Mouse (Mus musculus): ENCODE results near the gene Pcolce. TPM values are rescaled to one million over a fixed set of nuclear protein-coding genes. Genes with fewer than 3 reads are reported as not detected.

Pcolce gene
- polyA plus RNA-seq, 1 experiment from 2014 or later: 120 TPM

DNA sequence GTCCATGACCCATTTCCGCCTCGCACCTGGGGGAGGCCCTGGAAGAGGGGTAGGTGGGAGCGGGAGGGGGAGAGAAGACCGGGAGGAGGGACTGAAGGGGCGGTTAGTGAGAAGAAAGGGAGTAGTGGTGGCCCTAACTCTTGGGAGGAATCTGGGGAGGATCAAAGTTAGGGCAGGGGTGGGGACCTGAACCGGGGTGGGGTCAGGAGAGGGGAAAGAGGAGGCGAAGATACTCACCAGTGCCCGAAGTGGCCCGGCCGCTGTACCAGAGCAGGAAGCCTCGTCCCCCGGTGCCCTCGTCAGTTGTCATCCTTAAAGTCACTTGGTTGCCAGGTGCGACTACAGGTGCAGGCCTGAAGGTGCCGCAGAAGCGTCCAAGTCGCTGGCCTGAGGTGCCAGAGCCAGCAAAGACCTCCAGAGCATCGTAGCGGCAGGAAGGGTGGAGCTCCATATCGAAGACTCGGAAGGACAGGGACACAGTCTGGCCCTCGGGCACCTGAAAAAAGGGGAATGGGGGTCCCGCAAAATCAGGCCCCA, 4.9 kb downstream of the Pcolce start:
- Histone ChIP-seq H3K27me3 (ENCODE audit: control insufficient read depth, insufficient read depth, low read length) (no peaks in the 10 kb centered on the region), H3K4me2 (peak overlapping the region; percentile 66), H3K36me3 (ENCODE audit: control insufficient read depth, insufficient read depth, low read length) (peaks cover 14% of the 10 kb centered on the region), H3K27ac (ENCODE audit: low read depth, low read length) (no peak overlapping the region), H3K4me3 (ENCODE audit: low read depth, low read length) (peak overlapping the region; percentile 20; the same call in 1 of the 2 replicates), H3K9me3 (replicated peaks; ENCODE audit: control insufficient read depth, low read length) (no peaks in the 10 kb centered on the region), H3K4me1 (ENCODE audit: control insufficient read depth, insufficient read depth, low read length) (peaks cover 39% of the 10 kb centered on the region), H3K9ac (ENCODE audit: low read depth, low read length) (peak overlapping the region; percentile 35)
- WGBS (ENCODE audit: insufficient replicate concordance): 19% methylated on average over 23 of the region's 23 CpGs
- ATAC-seq (replicated peaks; ENCODE audit: insufficient number of reproducible peaks, low FRiP score, low TSS enrichment): no peak

DNA sequence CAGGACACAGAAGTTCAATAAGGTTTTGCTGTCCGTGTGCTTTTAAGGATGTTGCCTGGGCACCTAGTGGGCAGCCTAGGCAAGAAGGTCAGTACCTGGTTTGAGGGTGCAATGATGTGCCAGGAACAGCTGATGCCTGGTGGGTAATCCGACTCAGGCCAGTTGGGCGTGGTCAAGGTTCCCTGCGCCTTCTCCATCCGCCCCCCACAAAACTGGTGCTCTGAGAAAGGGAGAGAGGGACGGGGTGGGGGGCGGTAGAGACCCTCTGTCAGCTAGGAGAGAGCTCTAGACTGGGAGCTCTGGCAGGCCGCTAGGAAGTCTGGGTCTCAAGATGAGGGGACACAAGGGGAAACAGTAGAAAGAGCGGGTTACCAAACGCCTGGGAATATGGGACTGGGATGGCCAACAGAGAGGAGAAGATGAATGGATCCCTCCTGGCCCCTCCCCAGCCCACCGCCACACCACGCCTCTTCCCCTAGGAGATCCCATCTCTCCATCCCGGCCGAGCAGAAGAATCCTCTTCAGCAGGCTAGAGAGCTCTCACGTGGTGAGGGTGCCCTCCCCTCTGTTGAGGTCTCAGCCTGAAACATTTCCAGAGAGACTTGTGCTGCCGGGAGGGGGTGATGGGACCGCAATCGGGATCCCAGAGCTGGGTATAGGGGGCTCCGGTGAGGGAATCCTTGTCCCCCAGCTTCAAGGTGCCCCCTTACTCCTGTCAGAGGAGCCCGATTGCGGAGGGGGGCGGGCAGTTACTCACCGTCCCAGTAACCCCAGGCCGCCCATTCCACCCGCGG, 5.5 kb downstream of the Pcolce start:
- Histone ChIP-seq H3K4me2 (peak overlapping the region; percentile 66), H3K4me1 (ENCODE audit: control insufficient read depth, insufficient read depth, low read length) (peaks cover 35% of the 10 kb centered on the region), H3K4me3 (ENCODE audit: low read depth, low read length) (peak overlapping the region; percentile 20; the same call in 1 of the 2 replicates), H3K9ac (ENCODE audit: low read depth, low read length) (peak overlapping the region; percentile 35; the same call in 1 of the 2 replicates), H3K9me3 (replicated peaks; ENCODE audit: control insufficient read depth, low read length) (no peaks in the 10 kb centered on the region), H3K27ac (ENCODE audit: low read depth, low read length) (no peak overlapping the region), H3K27me3 (ENCODE audit: control insufficient read depth, insufficient read depth, low read length) (no peaks in the 10 kb centered on the region), H3K36me3 (ENCODE audit: control insufficient read depth, insufficient read depth, low read length) (peaks cover 14% of the 10 kb centered on the region)
- no peak for ATAC-seq (replicated peaks; ENCODE audit: insufficient number of reproducible peaks, low FRiP score, low TSS enrichment)
- WGBS (ENCODE audit: insufficient replicate concordance): 16% methylated on average over 26 of the region's 26 CpGs

DNA sequence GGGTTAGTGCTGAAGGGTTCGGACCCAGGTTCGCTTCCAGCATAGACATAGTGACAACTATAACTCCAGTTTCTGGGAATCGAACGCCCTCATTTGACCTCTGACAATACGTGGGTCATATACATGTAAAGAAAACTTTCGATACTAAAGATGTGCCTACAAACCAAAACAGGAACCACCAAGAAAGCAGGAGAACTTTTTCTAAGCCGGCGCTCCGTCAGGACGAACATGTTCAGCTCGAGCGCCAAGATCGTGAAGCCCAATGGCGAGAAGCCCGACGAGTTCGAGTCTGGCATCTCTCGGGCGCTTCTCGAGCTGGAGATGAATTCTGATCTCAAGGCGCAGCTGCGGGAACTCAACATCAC, 12.2 kb downstream of the Pcolce start:
- Histone ChIP-seq H3K4me1 (ENCODE audit: control insufficient read depth, insufficient read depth, low read length) (peaks cover 11% of the 10 kb centered on the region), H3K27me3 (ENCODE audit: control insufficient read depth, insufficient read depth, low read length) (no peaks in the 10 kb centered on the region), H3K4me3 (ENCODE audit: low read depth, low read length) (peak overlapping the region; percentile 80), H3K9ac (ENCODE audit: low read depth, low read length) (peak overlapping the region; percentile 68), H3K36me3 (ENCODE audit: control insufficient read depth, insufficient read depth, low read length) (peaks cover 9% of the 10 kb centered on the region), H3K9me3 (replicated peaks; ENCODE audit: control insufficient read depth, low read length) (no peaks in the 10 kb centered on the region), H3K4me2 (peak overlapping the region; percentile 68), H3K27ac (ENCODE audit: low read depth, low read length) (peak overlapping the region; percentile 37; the same call in 1 of the 2 replicates)
- WGBS (ENCODE audit: insufficient replicate concordance): 1% methylated on average over 22 of the region's 22 CpGs
- ATAC-seq (replicated peaks; ENCODE audit: insufficient number of reproducible peaks, low FRiP score, low TSS enrichment): no peak

DNA sequence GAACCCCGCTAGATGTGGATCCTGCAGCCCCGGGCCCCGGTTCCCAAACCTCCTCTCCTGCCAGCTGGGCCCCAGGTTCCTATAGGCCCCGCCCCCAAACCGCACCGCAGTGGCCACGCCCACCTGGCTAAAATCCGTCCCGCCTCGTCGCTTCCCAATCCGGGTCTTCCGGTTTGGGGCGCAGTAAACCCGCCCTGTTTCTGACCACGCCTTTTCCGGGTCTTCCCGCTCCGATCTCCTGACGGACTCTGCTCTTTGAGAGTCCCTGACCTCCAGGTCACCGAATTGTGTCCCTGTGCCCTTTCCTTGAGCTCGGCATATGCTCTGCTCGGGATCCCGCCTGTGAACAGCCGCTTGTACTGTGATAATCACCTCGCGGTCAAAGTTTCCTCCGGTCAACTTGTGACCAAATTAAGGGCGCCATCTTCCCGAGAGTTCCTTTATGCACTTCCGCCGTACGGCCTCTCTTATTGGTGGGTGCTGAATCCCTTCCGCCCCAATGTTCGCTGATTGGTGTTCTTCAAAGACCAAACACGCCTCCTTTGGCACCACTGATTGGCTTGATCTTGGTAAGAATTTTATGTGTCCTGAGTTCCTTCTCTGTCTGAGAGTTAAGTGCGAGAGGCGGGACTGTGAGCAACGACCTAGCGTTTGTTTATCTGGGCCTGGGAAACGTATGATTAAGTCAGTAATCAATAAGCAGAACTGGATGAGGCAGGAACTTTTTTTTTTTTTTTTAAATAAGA, 12.8 kb downstream of the Pcolce start, which contains the start of gene Mospd3:
Gene Mospd3 (minus strand): TSS at position 440 of the 746 bp plus-strand sequence.
- peak; percentile 94 for ATAC-seq (replicated peaks; ENCODE audit: insufficient number of reproducible peaks, low FRiP score, low TSS enrichment)
- Histone ChIP-seq H3K4me1 (ENCODE audit: control insufficient read depth, insufficient read depth, low read length) (peaks cover 11% of the 10 kb centered on the region), H3K4me2 (peak within 1 kb of the TSS; percentile 98), H3K36me3 (ENCODE audit: control insufficient read depth, insufficient read depth, low read length) (peaks cover 7% of the 10 kb centered on the region), H3K27ac (ENCODE audit: low read depth, low read length) (peak within 1 kb of the TSS; percentile 86), H3K9me3 (replicated peaks; ENCODE audit: control insufficient read depth, low read length) (no peaks in the 10 kb centered on the region), H3K27me3 (ENCODE audit: control insufficient read depth, insufficient read depth, low read length) (no peaks in the 10 kb centered on the region), H3K4me3 (ENCODE audit: low read depth, low read length) (peak within 1 kb of the TSS; percentile 80), H3K9ac (ENCODE audit: low read depth, low read length) (peak within 1 kb of the TSS; percentile 87)
- WGBS (ENCODE audit: insufficient replicate concordance): under 1% methylated on average over 41 of the region's 41 CpGs

DNA sequence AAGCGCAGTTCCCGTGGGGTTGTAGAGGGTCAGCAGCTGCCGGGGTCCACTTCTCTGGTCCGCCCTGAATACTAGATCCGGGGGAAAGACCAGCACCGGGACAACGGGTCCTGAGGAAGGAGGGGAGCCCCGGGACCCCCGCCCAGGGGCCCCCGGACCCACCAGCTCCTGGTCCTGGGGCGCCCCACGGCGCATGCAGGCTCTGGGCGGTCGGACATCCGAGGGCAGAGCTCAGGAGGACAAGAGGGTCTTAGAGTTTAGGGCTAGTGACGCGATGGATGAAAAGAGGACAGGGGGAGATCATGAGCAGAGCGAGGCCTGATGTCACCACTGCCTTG, 13.3 kb downstream of the Pcolce start:
- Histone ChIP-seq H3K9ac (ENCODE audit: low read depth, low read length) (peak overlapping the region; percentile 87), H3K4me3 (ENCODE audit: low read depth, low read length) (peak overlapping the region; percentile 80), H3K9me3 (replicated peaks; ENCODE audit: control insufficient read depth, low read length) (no peaks in the 10 kb centered on the region), H3K4me1 (ENCODE audit: control insufficient read depth, insufficient read depth, low read length) (peaks cover 11% of the 10 kb centered on the region), H3K36me3 (ENCODE audit: control insufficient read depth, insufficient read depth, low read length) (peaks cover 6% of the 10 kb centered on the region), H3K27me3 (ENCODE audit: control insufficient read depth, insufficient read depth, low read length) (no peaks in the 10 kb centered on the region), H3K4me2 (peak overlapping the region; percentile 98), H3K27ac (ENCODE audit: low read depth, low read length) (peak overlapping the region; percentile 22)
- peak; percentile 60 for ATAC-seq (replicated peaks; ENCODE audit: insufficient number of reproducible peaks, low FRiP score, low TSS enrichment)
- 2% methylated on average over 19 of the region's 19 CpGs for WGBS (ENCODE audit: insufficient replicate concordance)

DNA sequence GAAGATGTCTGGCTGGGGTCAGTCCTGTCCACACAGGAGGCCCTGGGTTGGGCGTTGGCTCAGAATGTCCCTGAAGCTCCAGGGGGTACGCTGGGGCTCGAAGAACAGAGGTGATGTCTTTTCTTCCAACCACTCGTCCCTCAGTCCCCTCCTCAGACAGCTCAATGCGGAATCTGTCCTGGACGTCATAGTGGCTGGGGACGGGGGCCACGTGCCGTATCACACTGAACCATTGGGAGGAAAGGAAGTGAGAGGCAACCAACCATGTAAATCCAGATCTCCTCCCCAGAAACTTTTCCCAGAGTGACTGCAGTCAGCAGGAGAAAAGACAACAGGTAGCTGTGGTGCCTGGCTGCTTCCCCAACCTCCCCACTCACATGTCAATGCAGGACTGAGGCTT, 14.0 kb downstream of the Pcolce start:
- ATAC-seq (replicated peaks; ENCODE audit: insufficient number of reproducible peaks, low FRiP score, low TSS enrichment): no peak
- 68% methylated on average over 9 of the region's 9 CpGs for WGBS (ENCODE audit: insufficient replicate concordance)
- H3K36me3 ChIP-seq (ENCODE audit: control insufficient read depth, insufficient read depth, low read length): peaks cover 2% of the 10 kb centered on the region
- peak overlapping the region; percentile 80 for H3K4me3 ChIP-seq (ENCODE audit: low read depth, low read length)
- H3K4me2 ChIP-seq: peak overlapping the region; percentile 98
- H3K9ac ChIP-seq (ENCODE audit: low read depth, low read length): peak overlapping the region; percentile 87
- peaks cover 11% of the 10 kb centered on the region for H3K4me1 ChIP-seq (ENCODE audit: control insufficient read depth, insufficient read depth, low read length)
- H3K9me3 ChIP-seq (replicated peaks; ENCODE audit: control insufficient read depth, low read length): no peaks in the 10 kb centered on the region
- peak overlapping the region; percentile 22; the same call in 1 of the 2 replicates for H3K27ac ChIP-seq (ENCODE audit: low read depth, low read length)
- no peaks in the 10 kb centered on the region for H3K27me3 ChIP-seq (ENCODE audit: control insufficient read depth, insufficient read depth, low read length)

DNA sequence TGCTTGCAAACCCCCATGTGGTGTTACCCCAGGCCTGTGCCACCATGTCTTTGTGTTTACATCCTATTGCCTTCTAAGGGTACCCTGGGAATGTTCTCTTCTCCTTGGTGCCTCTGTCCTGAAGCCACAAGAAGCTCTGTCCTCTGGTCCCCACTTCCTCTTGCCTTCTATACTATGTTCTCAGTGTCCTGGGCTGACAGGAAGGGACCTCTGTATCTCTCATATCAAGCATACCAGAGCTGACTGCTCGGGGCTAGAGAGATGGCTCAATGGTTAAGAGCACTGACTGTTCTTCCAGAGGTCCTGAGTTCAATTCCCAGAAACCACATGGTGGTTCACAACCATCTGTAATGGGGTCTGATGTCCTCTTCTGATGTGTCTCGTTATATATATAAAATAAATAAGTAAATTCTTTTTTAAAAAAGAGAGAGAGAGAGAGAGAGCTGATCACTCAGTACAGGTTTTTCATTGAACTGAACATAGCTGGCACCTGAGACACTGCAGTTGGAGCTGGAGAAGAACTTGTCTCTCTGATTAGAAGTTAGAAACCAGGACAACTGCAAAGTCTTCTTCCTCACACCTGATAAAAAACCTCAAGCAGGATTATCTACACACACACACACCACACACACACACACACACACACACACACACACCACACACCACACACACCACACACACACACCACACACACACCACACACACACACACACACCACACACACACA, 15.3 kb downstream of the Pcolce start:
- Histone ChIP-seq H3K9me3 (replicated peaks; ENCODE audit: control insufficient read depth, low read length) (no peaks in the 10 kb centered on the region), H3K36me3 (ENCODE audit: control insufficient read depth, insufficient read depth, low read length) (peaks cover 2% of the 10 kb centered on the region), H3K9ac (ENCODE audit: low read depth, low read length) (no peak overlapping the region), H3K27ac (ENCODE audit: low read depth, low read length) (no peak overlapping the region), H3K4me3 (ENCODE audit: low read depth, low read length) (no peak overlapping the region), H3K4me1 (ENCODE audit: control insufficient read depth, insufficient read depth, low read length) (peaks cover 11% of the 10 kb centered on the region), H3K4me2 (no peak overlapping the region), H3K27me3 (ENCODE audit: control insufficient read depth, insufficient read depth, low read length) (no peaks in the 10 kb centered on the region)
- no peak for ATAC-seq (replicated peaks; ENCODE audit: insufficient number of reproducible peaks, low FRiP score, low TSS enrichment)
- 73% methylated on average over 2 of the region's 2 CpGs for WGBS (ENCODE audit: insufficient replicate concordance)

DNA sequence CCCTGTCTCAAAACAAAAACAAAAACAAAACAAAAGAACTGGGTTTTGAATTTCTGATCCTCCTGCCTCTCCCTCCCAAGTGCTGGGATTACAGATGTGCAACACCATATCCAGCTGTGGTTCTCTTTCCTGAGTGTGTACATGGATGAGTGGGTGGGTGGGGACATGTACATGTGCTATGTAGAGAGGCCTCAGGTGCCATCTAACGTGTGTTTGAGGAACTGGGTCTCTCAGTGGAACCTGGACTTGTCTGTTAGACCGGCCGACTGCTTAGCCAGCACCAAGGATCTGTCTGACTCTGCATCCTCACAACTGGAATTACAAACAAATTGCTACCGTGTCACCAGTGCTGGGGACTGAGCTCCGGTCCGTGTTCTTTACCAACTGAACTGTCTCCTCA, 16.0 kb downstream of the Pcolce start:
- ATAC-seq (replicated peaks; ENCODE audit: insufficient number of reproducible peaks, low FRiP score, low TSS enrichment): no peak
- Histone ChIP-seq H3K4me2 (no peak overlapping the region), H3K4me3 (ENCODE audit: low read depth, low read length) (no peak overlapping the region), H3K36me3 (ENCODE audit: control insufficient read depth, insufficient read depth, low read length) (peaks cover 2% of the 10 kb centered on the region), H3K4me1 (ENCODE audit: control insufficient read depth, insufficient read depth, low read length) (peaks cover 11% of the 10 kb centered on the region), H3K9ac (ENCODE audit: low read depth, low read length) (no peak overlapping the region), H3K9me3 (replicated peaks; ENCODE audit: control insufficient read depth, low read length) (no peaks in the 10 kb centered on the region), H3K27me3 (ENCODE audit: control insufficient read depth, insufficient read depth, low read length) (no peaks in the 10 kb centered on the region), H3K27ac (ENCODE audit: low read depth, low read length) (no peak overlapping the region)
- 93% methylated on average over 6 of the region's 6 CpGs for WGBS (ENCODE audit: insufficient replicate concordance)
